Mouse (Mus musculus): Measurements from ENCODE around the gene Zc2hc1c.

DNA sequence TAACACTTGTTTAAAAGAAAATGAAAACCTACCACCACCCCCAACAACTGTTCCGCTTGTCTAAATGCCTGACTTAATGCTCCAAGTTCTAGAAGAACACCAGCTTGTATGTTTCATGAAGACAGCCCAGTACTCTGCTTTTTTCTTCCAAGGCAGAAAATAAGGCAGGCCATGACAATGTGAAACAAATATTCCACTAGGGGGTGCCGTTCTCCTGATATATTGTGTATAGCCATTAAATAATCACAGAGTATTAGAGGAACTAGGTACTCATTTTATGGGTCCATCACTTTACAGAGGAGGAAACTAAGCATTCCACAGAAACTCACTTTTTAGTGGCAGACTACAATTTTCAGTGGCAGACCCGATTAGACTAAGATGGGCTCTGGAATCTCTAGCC is 58.0 kb downstream of the Zc2hc1c start:
- TF ChIP-seq USF1 (IDR thresholded peaks at IDR 0.05; ENCODE audit: low read depth) (no peak), MAX (IDR thresholded peaks at IDR 0.05) (no peak)

Measured in C2C12 (cell line).